Mouse (Mus musculus) megakaryocyte, embryonic 14.5 days (primary cell): ENCODE data around the gene Aen.

ENCODE experiments used
- FLI1 ChIP-seq: IDR thresholded peaks from 2 replicates; pipeline ENCODE4 v1.6.1; 2012; ENCODE audit warnings: low read length, inconsistent platforms, mixed read lengths
- GATA1 ChIP-seq: IDR thresholded peaks from 3 replicates; pipeline ENCODE4 v1.6.1; 2012; ENCODE audit warnings: mixed read lengths, low read length, inconsistent platforms, borderline replicate concordance

GRCm38 (mm10) chr7:78854051-78854450 is 41.6 kb upstream of the Aen start:
- TF ChIP-seq GATA1 = no peak
- TF ChIP-seq FLI1 = no peak
